Mouse (Mus musculus) thymus, postnatal 10 days (tissue): ENCODE measurements around the gene Neurl1a.

Source experiments
- DNase-seq, 2 experiments: peaks; one replicate each; pipeline ENCODE4 v3.0.0; 2021; ENCODE audit warnings: low spot score in 2 of 2

The Neurl1a gene

DNA sequence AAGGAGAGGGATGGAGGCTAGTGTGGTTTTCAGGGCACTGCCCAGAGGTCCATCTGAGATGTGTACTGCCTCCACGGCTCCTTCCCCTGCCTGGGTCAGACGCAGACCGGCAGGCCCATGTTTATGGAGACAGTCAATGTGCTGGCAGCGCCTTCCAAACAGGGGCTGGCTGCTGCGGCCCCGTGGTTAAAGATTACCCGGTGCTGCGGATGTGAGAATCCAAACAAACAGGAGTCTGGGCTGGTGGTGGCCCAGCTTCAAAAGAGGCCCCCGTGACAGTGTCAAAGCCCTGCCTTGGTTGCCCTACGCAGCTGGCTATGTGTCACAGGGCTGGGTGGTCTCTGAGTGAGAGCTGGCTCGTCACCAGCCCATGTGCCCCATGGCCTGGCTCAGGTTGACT is 69.2 kb downstream of the Neurl1a start:
- DNase-seq: no peak

DNA sequence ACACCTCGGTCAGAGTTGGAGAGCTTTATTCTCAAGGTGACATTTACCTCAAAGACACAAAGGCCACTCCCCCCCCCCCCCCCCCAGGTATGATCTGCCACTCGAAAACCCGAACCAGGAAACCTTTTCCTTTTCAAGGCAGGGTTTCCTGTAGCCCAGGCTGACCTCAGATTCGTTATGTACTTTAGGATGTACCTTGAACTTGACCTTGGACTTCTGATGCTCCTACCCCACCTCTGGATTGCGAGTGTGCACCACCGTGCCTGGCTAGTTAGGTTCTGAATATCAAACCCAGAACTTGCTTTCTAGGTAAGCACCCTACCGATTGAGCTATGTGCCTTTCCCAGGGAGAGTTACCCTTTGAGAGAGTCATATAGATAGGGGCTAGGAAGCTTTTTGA is 69.7 kb downstream of the Neurl1a start:
- DNase-seq: no peak

DNA sequence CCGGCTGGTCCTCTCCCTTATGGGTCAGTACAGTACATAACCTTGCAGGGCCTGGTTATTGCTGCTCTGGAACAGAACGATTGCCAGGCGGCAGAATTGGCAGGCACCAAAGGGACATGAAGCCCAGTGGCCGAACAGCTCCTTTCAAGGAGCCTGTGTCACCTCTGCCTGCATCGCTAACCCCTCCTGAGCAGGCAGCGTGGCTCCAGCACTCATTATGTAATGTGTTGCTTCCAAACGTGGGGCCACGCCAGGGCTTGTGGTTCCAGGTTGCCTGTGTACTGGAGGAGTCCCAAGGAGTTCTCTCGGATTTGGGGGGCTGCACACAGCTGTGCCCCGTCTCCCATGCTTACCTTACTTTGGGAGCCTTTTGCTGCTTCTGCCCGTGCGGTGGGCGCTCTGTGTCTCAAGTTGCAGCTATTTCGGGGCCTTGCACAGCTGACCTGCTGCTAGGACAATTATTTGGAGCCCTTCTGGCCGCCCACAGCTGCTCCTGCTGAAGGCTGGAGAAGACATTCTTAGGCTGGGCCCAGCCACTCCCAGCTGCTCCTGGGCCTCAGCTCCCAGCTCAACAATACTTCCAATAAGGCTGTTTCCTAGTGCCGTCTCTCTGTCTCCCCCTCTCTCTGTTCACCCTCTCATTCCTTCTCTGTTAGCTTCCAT is 70.4 kb downstream of the Neurl1a start:
- no peak for DNase-seq

DNA sequence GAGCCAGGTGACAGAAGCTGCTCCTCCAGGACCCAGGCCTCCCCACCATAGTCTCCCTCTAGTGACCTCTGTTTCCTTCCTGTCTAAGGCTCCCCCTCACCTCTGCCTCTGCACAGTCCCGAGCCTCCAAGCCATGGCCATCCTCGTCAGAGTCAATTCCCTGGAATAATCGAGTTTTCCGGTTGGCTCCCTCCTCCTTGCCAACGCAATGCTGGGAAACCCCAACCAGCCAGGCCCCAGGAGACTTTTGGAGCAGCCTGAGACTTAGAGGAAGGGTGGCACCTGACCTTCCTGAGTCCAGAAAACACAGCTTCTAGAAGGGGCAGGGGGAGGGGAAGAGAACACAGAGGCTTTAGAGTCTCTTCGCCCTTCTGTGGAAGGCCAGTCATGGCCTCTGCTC is 72.3 kb downstream of the Neurl1a start:
- no peak for DNase-seq

DNA sequence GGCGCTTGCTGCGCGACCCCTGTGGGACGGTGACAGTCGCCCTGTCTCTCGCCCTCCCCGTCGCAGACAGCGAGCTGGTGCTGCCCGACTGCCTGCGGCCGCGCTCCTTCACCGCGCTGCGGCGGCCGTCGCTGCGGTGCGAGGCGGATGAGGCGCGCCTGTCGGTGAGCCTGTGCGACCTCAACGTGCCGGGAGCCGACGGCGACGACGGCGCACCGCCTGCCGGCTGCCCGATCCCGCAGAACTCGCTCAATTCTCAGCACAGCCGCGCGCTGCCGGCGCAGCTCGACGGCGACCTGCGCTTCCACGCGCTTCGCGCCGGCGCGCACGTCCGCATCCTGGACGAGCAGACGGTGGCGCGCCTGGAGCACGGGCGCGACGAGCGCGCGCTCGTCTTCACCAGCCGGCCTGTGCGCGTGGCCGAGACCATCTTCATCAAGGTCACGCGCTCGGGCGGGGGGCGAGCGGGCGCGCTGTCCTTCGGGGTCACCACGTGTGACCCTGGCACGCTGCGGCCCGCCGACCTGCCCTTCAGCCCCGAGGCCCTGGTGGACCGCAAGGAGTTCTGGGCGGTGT is 74.5 kb downstream of the Neurl1a start:
- DNase-seq: peak in 1 of 2 experiments; percentile 8

DNA sequence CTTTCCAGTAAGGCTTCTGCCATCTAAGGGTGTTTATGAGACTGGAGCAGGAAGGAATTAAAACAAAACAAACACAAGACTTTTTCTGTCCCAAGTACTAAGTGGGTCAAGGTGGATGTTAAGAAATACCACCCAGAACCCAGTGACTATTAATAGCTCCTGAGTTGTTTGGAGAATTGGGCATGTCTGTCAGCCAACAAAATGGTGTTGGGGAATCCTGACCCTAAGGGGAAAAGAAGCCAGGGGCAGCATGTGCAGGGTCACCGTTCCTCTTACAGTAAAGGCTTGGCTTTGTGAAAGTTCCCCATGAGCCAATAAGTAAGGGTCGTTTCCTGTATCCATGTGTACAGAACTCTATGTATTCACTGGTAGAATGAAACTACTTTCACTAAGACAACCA is 76.4 kb downstream of the Neurl1a start:
- DNase-seq: no peak

- no peak for DNase-seq
Observed at GRCm38 (mm10) chr19:47255919-47256318, 77.3 kb downstream of the Neurl1a start.

GRCm38 (mm10) chr19:47259581-47259980 is 81.0 kb downstream of the Neurl1a start:
- peak in 1 of 2 experiments; percentile 40 for DNase-seq

GRCm38 (mm10) chr19:47261196-47261595 is 82.6 kb downstream of the Neurl1a start:
- DNase-seq: no peak

GRCm38 (mm10) chr19:47263621-47264020 is 85.0 kb downstream of the Neurl1a start:
- no peak for DNase-seq

DNA sequence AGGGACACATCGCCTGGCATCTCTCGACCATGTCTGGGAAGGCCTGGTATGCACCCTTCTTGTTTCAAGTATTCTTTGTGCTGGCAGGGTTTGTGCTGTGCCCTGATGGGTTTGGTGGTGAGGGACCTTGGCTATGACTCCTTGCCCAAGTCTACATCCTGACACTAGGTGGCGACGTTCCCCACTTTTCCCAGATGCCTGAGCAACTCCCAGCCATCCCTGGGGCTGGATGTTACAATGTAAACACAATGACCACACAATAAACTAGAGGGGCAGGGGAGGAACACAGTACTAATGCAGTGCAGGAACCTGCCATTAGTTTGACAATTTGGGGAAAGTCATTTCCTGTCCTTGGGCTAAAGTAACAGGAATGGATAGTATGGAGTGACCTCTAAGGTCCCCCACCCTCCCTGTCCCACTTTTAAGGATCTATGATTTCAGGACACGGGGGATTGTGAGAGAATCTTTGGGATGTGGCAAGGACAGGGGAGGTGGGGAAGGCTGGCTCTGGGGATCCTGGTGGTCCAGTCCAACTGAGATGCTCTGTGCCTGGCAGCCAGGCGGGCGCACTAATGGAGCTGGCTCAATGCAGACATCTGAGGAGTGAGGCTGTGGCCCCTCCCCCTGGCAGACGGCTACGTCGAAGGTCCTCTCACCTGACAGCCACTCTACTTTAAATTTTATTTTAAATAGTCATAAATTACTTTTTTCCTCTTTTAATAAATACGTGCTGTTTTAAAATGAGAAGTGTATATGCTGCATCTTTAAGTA is 85.9 kb downstream of the Neurl1a start:
- DNase-seq: peak in 1 of 2 experiments; percentile 21

DNA sequence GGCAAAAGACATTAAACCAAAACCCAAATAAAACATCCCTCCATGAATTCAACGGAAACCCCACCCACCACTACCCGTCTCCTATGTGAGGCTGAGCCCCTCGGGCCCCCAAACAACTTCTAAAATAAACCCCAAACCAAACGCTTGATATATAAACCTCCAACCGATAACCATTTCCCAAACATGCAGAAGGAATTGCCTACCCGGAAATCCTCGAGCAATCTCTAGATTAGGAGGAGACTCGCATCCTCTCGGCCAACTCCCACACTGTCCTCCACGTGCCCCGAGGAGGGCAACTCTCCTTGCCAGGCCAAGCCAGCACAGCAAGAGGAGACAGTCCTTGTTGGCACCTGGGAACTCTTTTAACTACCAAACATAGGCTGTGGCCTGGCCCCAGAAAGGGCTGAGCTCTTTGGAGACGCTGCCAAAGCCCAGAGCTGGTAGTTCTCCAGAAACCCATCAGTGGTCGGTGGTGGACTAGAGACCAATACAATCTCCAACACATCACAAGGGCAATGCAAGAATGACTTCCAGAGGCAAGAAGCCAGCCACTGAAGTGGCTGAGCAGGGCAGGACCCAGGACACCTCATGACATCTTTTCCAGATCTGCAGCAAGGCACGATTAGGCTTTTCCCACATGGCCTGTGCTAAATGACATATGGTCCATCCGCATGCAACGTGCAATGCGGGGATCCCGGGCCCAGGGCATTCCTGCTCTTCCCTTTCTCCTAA is 87.6 kb downstream of the Neurl1a start:
- DNase-seq: no peak

- no peak for DNase-seq
Observed at GRCm38 (mm10) chr19:47267066-47267465, 88.4 kb downstream of the Neurl1a start.

- peak in 1 of 2 experiments; percentile 11 for DNase-seq
Observed at GRCm38 (mm10) chr19:47269729-47270128, 91.1 kb downstream of the Neurl1a start.

DNA sequence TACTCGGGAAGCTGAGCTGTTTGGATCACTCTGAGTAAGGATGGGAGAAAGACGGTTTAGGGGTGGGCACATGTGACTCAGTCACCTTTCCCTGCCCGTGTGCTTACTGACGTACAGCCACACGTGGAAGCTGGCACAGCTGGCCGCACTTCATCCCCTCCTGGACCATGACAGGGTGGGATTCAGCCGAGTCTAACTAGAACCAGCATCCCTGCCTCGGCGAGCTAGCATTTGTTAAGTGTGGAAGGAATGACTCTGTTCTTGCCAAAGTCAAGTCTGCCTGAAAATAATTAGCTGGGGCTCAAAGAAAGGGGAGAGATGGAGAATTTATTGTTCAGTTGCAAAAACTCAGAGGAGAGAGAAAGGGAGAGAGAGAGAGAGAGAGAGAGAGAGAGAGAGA is 91.9 kb downstream of the Neurl1a start:
- DNase-seq: no peak

- DNase-seq: no peak
Observed at GRCm38 (mm10) chr19:47276730-47277129, 98.1 kb downstream of the Neurl1a start.

GRCm38 (mm10) chr19:47279372-47279771 is 100.8 kb downstream of the Neurl1a start:
- DNase-seq: no peak

- DNase-seq: no peak
Observed at GRCm38 (mm10) chr19:47279788-47280532, 101.3 kb downstream of the Neurl1a start.

GRCm38 (mm10) chr19:47280894-47281293 is 102.3 kb downstream of the Neurl1a start:
- no peak for DNase-seq

DNA sequence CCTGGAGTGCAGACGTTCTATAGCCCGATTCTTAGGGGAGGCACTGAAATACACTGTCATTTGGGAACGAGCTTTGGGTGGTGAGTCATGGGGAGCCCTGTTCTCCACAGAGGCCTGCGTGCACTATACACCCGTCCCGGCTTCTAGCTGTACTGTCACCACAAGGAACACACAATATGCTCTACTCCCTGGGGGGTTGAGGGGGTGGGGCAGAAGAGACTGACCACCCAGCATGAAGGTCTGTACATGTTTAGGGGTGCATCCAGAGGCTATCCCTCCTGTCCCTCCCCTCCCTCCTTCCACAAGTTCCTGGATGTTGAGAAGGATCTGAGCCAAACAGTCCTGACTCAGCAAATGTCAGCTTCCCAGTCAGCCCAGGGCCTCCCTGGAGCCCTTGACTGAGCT is 103.4 kb downstream of the Neurl1a start:
- no peak for DNase-seq

GRCm38 (mm10) chr19:47282688-47283215 is 104.1 kb downstream of the Neurl1a start:
- DNase-seq: no peak
